Mouse (Mus musculus): ENCODE results near the gene Oas1a.

DNA sequence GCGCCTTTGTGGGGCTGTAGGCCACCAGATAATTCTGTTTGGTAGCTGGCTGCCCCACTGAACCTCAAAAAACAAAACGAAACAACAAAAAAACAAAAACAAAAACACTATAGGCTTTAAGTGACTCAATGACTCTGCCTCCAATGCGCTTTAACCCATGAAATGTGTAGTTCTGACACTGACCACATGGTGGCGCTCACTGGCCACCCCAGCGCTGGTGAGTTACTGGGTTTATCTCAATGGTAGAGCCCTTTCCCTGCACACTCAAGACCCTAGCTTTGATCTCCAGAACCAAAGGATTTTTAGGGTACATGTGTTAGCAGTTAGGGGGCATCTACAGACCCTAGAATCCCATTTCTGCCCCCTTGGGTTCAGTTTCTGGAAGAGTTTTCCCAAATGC is 46.7 kb upstream of the Oas1a start:
- TF ChIP-seq EP300 (IDR thresholded peaks at IDR 0.05; ENCODE audit: insufficient read depth, low read depth, low read length) (no peak), CTCF (IDR thresholded peaks at IDR 0.05; ENCODE audit: low read depth, low read length) (peak; percentile 91), POLR2A (IDR thresholded peaks at IDR 0.05; ENCODE audit: insufficient read depth, low read length) (no peak)
